Mouse (Mus musculus) CH12.LX (cell line): ENCODE data around the gene Ccdc110. TPM values are rescaled to one million over a fixed set of nuclear protein-coding genes. Genes with fewer than 3 reads are reported as not detected.

Experiments
- DNase-seq: peaks from one replicate; pipeline ENCODE4 v3.0.0-alpha.2; 2013; ENCODE audit errors: extremely low read depth
- H3K27ac ChIP-seq: 2 replicates; pipeline ENCODE4 v1.5.1; 2012; ENCODE audit warnings: low read depth, mild to moderate bottlenecking, control low read depth, moderate library complexity; ENCODE audit not compliant: insufficient read depth
- H3K27me3 ChIP-seq: replicated peaks from 2 replicates; pipeline ENCODE3; 2012; ENCODE audit warnings: inconsistent platforms
- H3K36me3 ChIP-seq, 2 experiments: replicated peaks in 1 of 2; 2 replicates each; pipeline versions ENCODE3 to v1.6.1; 2012; ENCODE audit warnings: inconsistent platforms in 1 of 2, low read length in 1 of 2, mild to moderate bottlenecking in 1 of 2, mixed read lengths in 1 of 2, moderate library complexity in 1 of 2; ENCODE audit not compliant: control insufficient read depth in 1 of 2, insufficient read depth in 1 of 2
- H3K4me1 ChIP-seq, 2 experiments: 2 replicates each; pipeline ENCODE4 v1.6.1; 2012; ENCODE audit warnings: inconsistent platforms in 1 of 2, moderate library complexity in 1 of 2; ENCODE audit not compliant: insufficient read depth in 2 of 2, control insufficient read depth in 1 of 2
- H3K4me2 ChIP-seq: 2 replicates; pipeline ENCODE4 v1.6.1; 2012; ENCODE audit warnings: low read depth, mild to moderate bottlenecking, control low read depth; ENCODE audit not compliant: poor library complexity, insufficient read depth, severe bottlenecking
- H3K4me3 ChIP-seq, 3 experiments: fragments of 150-350 bp in 1 of 3; sonication (generic) in 1 of 3; replicated peaks in 1 of 3; 2 replicates each; pipeline versions ENCODE3 to v1.5.1; 2011 to 2012; ENCODE audit warnings: low read depth in 2 of 3, low read length in 2 of 3, mild to moderate bottlenecking in 2 of 3, moderate library complexity in 2 of 3, control low read depth in 1 of 3, improper control_type of control experiment in 1 of 3, inconsistent platforms in 1 of 3, mixed read lengths in 1 of 3; ENCODE audit not compliant: poor library complexity in 1 of 3
- H3K79me2 ChIP-seq: replicated peaks from 2 replicates; pipeline ENCODE4 v1.6.1; 2012; ENCODE audit warnings: mild to moderate bottlenecking, moderate library complexity; ENCODE audit not compliant: control insufficient read depth, poor library complexity, insufficient read depth, severe bottlenecking; ENCODE audit errors: extremely low read depth
- H3K9ac ChIP-seq: 2 replicates; pipeline ENCODE4 v1.6.1; 2012; ENCODE audit warnings: low read depth, mild to moderate bottlenecking, control low read depth, moderate library complexity; ENCODE audit not compliant: insufficient read depth
- H3K9me3 ChIP-seq: replicated peaks from 2 replicates; pipeline ENCODE3; 2012; ENCODE audit warnings: low read length, inconsistent platforms, mixed read lengths
- CHD1 ChIP-seq: IDR thresholded peaks from 2 replicates; pipeline ENCODE4 v1.6.1; 2012; ENCODE audit warnings: low read depth, low read length, improper control_type of control experiment, inconsistent platforms
- E2F4 ChIP-seq: IDR thresholded peaks from 2 replicates; pipeline ENCODE4 v1.6.1; 2011; ENCODE audit warnings: low read depth, low read length, improper control_type of control experiment; ENCODE audit not compliant: insufficient replicate concordance
- EP300 ChIP-seq: IDR thresholded peaks from 2 replicates; pipeline ENCODE4 v1.6.1; 2011; ENCODE audit warnings: low read length, improper control_type of control experiment
- ETS1 ChIP-seq: conservative IDR thresholded peaks from 2 replicates; pipeline ENCODE4 v1.6.1; 2012; ENCODE audit warnings: low read depth, mild to moderate bottlenecking, inconsistent platforms, low read length, improper control_type of control experiment, moderate library complexity
- GABPA ChIP-seq: IDR thresholded peaks from 2 replicates; pipeline ENCODE4 v1.6.1; 2012; ENCODE audit warnings: low read depth, low read length, improper control_type of control experiment, inconsistent platforms; ENCODE audit not compliant: insufficient replicate concordance
- KAT2A ChIP-seq: IDR thresholded peaks from 2 replicates; pipeline ENCODE4 v1.6.1; 2012; ENCODE audit warnings: low read length, improper control_type of control experiment, inconsistent platforms; ENCODE audit not compliant: insufficient replicate concordance
- MAX ChIP-seq: IDR thresholded peaks from 2 replicates; pipeline ENCODE4 v1.6.1; 2011; ENCODE audit warnings: low read length, improper control_type of control experiment
- MAZ ChIP-seq: IDR thresholded peaks from 2 replicates; pipeline ENCODE4 v1.6.1; 2012; ENCODE audit warnings: low read depth, mild to moderate bottlenecking, inconsistent platforms, low read length, improper control_type of control experiment, moderate library complexity
- MEF2A ChIP-seq: IDR thresholded peaks from 2 replicates; pipeline ENCODE4 v1.6.1; 2014; ENCODE audit warnings: low read depth, mild to moderate bottlenecking, inconsistent platforms, low read length, improper control_type of control experiment, borderline replicate concordance
- MYC ChIP-seq: IDR thresholded peaks from 2 replicates; pipeline ENCODE4 v1.6.1; 2011; ENCODE audit warnings: low read depth, mild to moderate bottlenecking, improper control_type of control experiment, low read length
- NELFE ChIP-seq: IDR thresholded peaks from 2 replicates; pipeline ENCODE4 v1.6.1; 2011; ENCODE audit warnings: low read depth, low read length, improper control_type of control experiment
- POLR2A ChIP-seq: IDR thresholded peaks from 2 replicates; pipeline ENCODE4 v1.6.1; 2011; ENCODE audit warnings: low read depth, mild to moderate bottlenecking, improper control_type of control experiment, low read length
- TBP ChIP-seq: conservative IDR thresholded peaks from 2 replicates; pipeline ENCODE4 v1.6.1; 2011; ENCODE audit warnings: low read depth, low read length, improper control_type of control experiment
- USF1 ChIP-seq: IDR thresholded peaks from 2 replicates; pipeline ENCODE4 v1.6.1; 2014; ENCODE audit warnings: low read depth, mild to moderate bottlenecking, inconsistent platforms, low read length, improper control_type of control experiment
- ZC3H11A ChIP-seq: IDR thresholded peaks from 2 replicates; pipeline ENCODE4 v1.6.1; 2012; ENCODE audit warnings: low read depth, mild to moderate bottlenecking, inconsistent platforms, low read length, improper control_type of control experiment
- ZKSCAN1 ChIP-seq: IDR thresholded peaks from 2 replicates; pipeline ENCODE4 v1.6.1; 2012; ENCODE audit warnings: low read depth, inconsistent platforms, low read length, improper control_type of control experiment, borderline replicate concordance
- ZNF384 ChIP-seq: IDR thresholded peaks from 2 replicates; pipeline ENCODE4 v1.6.1; 2012; ENCODE audit warnings: low read depth, low read length, improper control_type of control experiment, inconsistent platforms
- dilution Hi-C: fragments of 300-500 bp; cut with MboI; formaldehyde crosslinking; loops from 2 replicates; pipeline ENCODE4 v1.14.3; 2020; ENCODE audit warnings: low sequenced_read_pairs; ENCODE audit not compliant: extremely low pct_unique_long_range_greater_than_20kb, extremely low pct_ligation_motif_present
- in situ Hi-C: fragments of 300-500 bp; cut with MboI; formaldehyde crosslinking; loops from 3 replicates; pipeline ENCODE4 v1.14.3; 2019; ENCODE audit warnings: low sequenced_read_pairs, low pct_ligation_motif_present, low pct_unique_long_range_greater_than_20kb, mixed read lengths
- polyA plus RNA-seq: library from polyadenylated mRNA; unstranded; fragments of >175 nt; gene quantifications from 2 replicates; pipeline ENCODE4 v1.2.1, GENCODE M21; 2012; ENCODE audit warnings: low read depth; ENCODE audit not compliant: insufficient read length
- total RNA-seq, 2 experiments: library from RNA; depleted of rRNA; stranded (reverse); fragments of 300-350 nt in 1 of 2; fragments of >200 nt in 1 of 2; gene quantifications; 2 replicates each; pipeline ENCODE4 v1.2.3; 2012 to 2014

Ccdc110 gene
- total and polyA plus RNA-seq, 3 experiments, result not detected

DNA sequence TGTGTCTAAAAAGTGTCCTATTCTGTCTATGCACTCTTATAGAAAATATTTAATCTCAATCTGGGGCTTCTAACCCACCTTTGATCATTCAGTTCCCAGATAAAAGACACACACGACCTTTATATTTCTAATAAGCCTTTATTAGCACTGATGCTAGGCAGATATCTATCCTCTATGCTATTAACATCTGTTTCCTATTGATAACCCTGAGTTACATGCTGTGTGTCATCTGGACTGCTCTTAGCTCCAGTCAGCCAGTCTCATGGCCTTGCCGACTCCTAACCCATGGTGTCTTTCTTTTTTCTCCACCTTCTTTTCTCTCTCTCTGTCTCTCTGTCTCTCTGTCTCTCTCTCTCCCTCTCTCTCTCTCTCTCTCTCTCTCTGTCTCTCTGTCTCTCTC, 53.8 kb downstream of the Ccdc110 start:
- dilution Hi-C loops, result no loop called here
- Histone ChIP-seq H3K27me3 (no peaks in the 10 kb centered on the region), H3K4me3 (no peak overlapping the region), H3K9ac (no peak overlapping the region), H3K4me2 (no peak overlapping the region), H3K4me1 (peaks cover 2 to 19% of the 10 kb centered on the region in 2 experiments; a peak in 3 of 4 replicates), H3K36me3 (peaks cover 22 to 58% of the 10 kb centered on the region in 2 experiments), H3K79me2 (no peaks in the 10 kb centered on the region; the same call in 1 of the 2 replicates), H3K9me3 (no peaks in the 10 kb centered on the region), H3K27ac (no peak overlapping the region)
- in situ Hi-C loops, result no loop called here
- no peak for DNase-seq
- TF ChIP-seq TBP, result no peak
- no peak for TF ChIP-seq MAX
- TF ChIP-seq ZNF384, result no peak
- TF ChIP-seq NELFE, result no peak
- no peak for TF ChIP-seq POLR2A
- TF ChIP-seq MYC, result no peak
- no peak for TF ChIP-seq MEF2A
- TF ChIP-seq MAZ, result no peak
- no peak for TF ChIP-seq CHD1
- TF ChIP-seq USF1, result no peak
- no peak for TF ChIP-seq KAT2A
- no peak for TF ChIP-seq ZC3H11A
- TF ChIP-seq EP300, result no peak
- no peak for TF ChIP-seq ZKSCAN1
- TF ChIP-seq E2F4, result no peak

DNA sequence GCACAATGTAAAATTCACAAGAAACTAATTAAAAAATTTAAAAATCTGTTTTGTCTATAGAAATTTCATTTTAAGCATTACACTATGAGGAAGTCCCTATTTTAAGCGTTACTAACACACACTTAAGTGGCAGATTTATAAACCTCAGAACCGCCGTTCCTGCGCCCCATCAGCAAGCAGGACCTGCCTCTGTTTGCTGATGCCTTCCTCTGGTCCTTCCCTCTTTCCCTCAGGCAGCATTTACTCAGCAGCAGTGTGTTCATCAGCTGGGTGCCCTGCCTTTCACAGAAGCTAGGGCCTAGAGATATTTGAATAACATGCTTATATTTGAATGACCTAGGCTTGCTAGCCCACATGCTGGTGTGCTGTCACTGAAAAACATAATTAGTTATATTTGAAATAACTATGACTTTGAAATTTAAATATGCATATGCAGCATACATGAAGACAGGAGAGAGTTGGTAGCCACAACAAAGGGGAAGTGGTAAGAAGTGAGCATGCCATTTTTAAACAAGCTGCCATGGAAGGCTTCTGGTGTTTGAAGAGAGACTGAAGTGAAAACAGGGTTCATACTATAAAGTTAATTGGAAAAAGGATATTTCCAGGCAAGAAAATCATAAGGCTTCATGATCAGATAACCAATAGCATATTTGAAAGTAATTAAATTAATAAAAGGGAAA, 56.4 kb downstream of the Ccdc110 start:
- Histone ChIP-seq H3K79me2 (no peaks in the 10 kb centered on the region; the same call in 1 of the 2 replicates), H3K4me1 (peaks cover 2 to 19% of the 10 kb centered on the region in 2 experiments; a peak in 3 of 4 replicates), H3K27ac (peak overlapping the region; percentile 66), H3K9me3 (no peaks in the 10 kb centered on the region), H3K27me3 (no peaks in the 10 kb centered on the region), H3K4me3 (no peak overlapping the region), H3K36me3 (peaks cover 24 to 55% of the 10 kb centered on the region in 2 experiments), H3K4me2 (peak overlapping the region; percentile 78; the same call in 1 of the 2 replicates), H3K9ac (no peak overlapping the region)
- in situ Hi-C loops (loop anchor here (10.0 kb wide), 1 partner anchor 184 kb away; no protein-coding TSS in a partner anchor), dilution Hi-C loops (no loop called here)
- TF ChIP-seq ETS1, result 0 out of 2 replicates have a peak, but pooled peaks have one; percentile 19
- TF ChIP-seq GABPA, result no peak
- no peak for TF ChIP-seq MAX
- TF ChIP-seq EP300, result peak; percentile 55; the same call in 1 of the 2 replicates
- DNase-seq, result peak; percentile 61

Other genes with a start within 250 kb of the Ccdc110 start
- gene Pdlim3, start 49.2 kb upstream of the Ccdc110 start, total RNA-seq (2012; rRNA removed), result not detected in 2 replicates
- gene Pdlim3, start 49.2 kb upstream of the Ccdc110 start, total RNA-seq (2014; rRNA removed), result 0.15 TPM in 1 of 2 replicates, not detected in the other
- not detected in 2 replicates for gene Pdlim3, start 49.2 kb upstream of the Ccdc110 start, polyA plus RNA-seq
- gene 1700029J07Rik, start 40.6 kb downstream of the Ccdc110 start, total RNA-seq (2012; rRNA removed), result 0.84 and 0.85 TPM in 2 replicates
- 2.1 and 2.3 TPM in 2 replicates for gene 1700029J07Rik, start 40.6 kb downstream of the Ccdc110 start, total RNA-seq (2014; rRNA removed)
- gene 1700029J07Rik, start 40.6 kb downstream of the Ccdc110 start, polyA plus RNA-seq, result 1.5 and 1.8 TPM in 2 replicates
- gene Ufsp2, start 40.9 kb downstream of the Ccdc110 start, total RNA-seq (2012; rRNA removed), result 47.2 and 50.1 TPM in 2 replicates
- 105 and 110 TPM in 2 replicates for gene Ufsp2, start 40.9 kb downstream of the Ccdc110 start, total RNA-seq (2014; rRNA removed)
- gene Ufsp2, start 40.9 kb downstream of the Ccdc110 start, polyA plus RNA-seq, result 51.2 and 55.1 TPM in 2 replicates
- not detected in 2 replicates for gene Lrp2bp, start 64.7 kb downstream of the Ccdc110 start, total RNA-seq (2012; rRNA removed)
- gene Lrp2bp, start 64.7 kb downstream of the Ccdc110 start, total RNA-seq (2014; rRNA removed), result 0.12 TPM in 1 of 2 replicates, not detected in the other
- 0.43 TPM in 1 of 2 replicates, not detected in the other for gene Lrp2bp, start 64.7 kb downstream of the Ccdc110 start, polyA plus RNA-seq
- 25.7 and 79.0 TPM in 2 replicates for gene Ankrd37, start 71.1 kb downstream of the Ccdc110 start, total RNA-seq (2012; rRNA removed)
- gene Ankrd37, start 71.1 kb downstream of the Ccdc110 start, total RNA-seq (2014; rRNA removed), result 142 and 157 TPM in 2 replicates
- gene Ankrd37, start 71.1 kb downstream of the Ccdc110 start, polyA plus RNA-seq, result 12.8 and 17.2 TPM in 2 replicates
- gene Cfap97, start 217.2 kb downstream of the Ccdc110 start, total RNA-seq (2012; rRNA removed), result 10.7 and 11.8 TPM in 2 replicates
- 19.7 and 20.9 TPM in 2 replicates for gene Cfap97, start 217.2 kb downstream of the Ccdc110 start, total RNA-seq (2014; rRNA removed)
- gene Cfap97, start 217.2 kb downstream of the Ccdc110 start, polyA plus RNA-seq, result 11.2 and 14.4 TPM in 2 replicates
- 13.4 and 14.3 TPM in 2 replicates for gene Snx25, start 217.5 kb downstream of the Ccdc110 start, total RNA-seq (2012; rRNA removed)
- 22.2 and 24.9 TPM in 2 replicates for gene Snx25, start 217.5 kb downstream of the Ccdc110 start, total RNA-seq (2014; rRNA removed)
- 6.9 and 7.2 TPM in 2 replicates for gene Snx25, start 217.5 kb downstream of the Ccdc110 start, polyA plus RNA-seq